Mouse (Mus musculus) thymus, adult 2 months (tissue): ENCODE results near the gene Chsy1. TPM values are rescaled to one million over a fixed set of nuclear protein-coding genes. Genes with fewer than 3 reads are reported as not detected.

Experiments
- DNase-seq: peaks from one replicate; pipeline ENCODE4 v3.0.0; 2021
- H3K27ac ChIP-seq: fragments of 200-500 bp; 2 replicates; pipeline ENCODE4 v1.5.1; 2012; ENCODE audit warnings: low read length, control low read depth; ENCODE audit not compliant: control insufficient read depth, insufficient read depth
- H3K27me3 ChIP-seq: fragments of 200-500 bp; 2 replicates; pipeline ENCODE4 v1.6.1; 2012; ENCODE audit warnings: mild to moderate bottlenecking, low read length, moderate library complexity, mixed read lengths; ENCODE audit not compliant: control insufficient read depth, insufficient read depth
- H3K36me3 ChIP-seq: fragments of 200-500 bp; 2 replicates; pipeline ENCODE4 v1.6.1; 2012; ENCODE audit warnings: mild to moderate bottlenecking, low read length, moderate library complexity; ENCODE audit not compliant: control insufficient read depth, insufficient read depth
- H3K4me1 ChIP-seq: fragments of 200-500 bp; replicated peaks from 2 replicates; pipeline ENCODE4 v1.6.1; 2012; ENCODE audit warnings: low read length; ENCODE audit not compliant: control insufficient read depth, insufficient read depth
- H3K4me3 ChIP-seq: fragments of 200-500 bp; 2 replicates; pipeline ENCODE4 v1.5.1; 2012; ENCODE audit warnings: mild to moderate bottlenecking, low read length, control low read depth, moderate library complexity; ENCODE audit not compliant: control insufficient read depth, insufficient read depth
- CTCF ChIP-seq: fragments of 200-500 bp; IDR thresholded peaks from 2 replicates; pipeline ENCODE4 v1.5.1; 2012; ENCODE audit warnings: mild to moderate bottlenecking, control low read depth, low read length, moderate library complexity, borderline replicate concordance; ENCODE audit not compliant: control insufficient read depth, poor library complexity, insufficient read depth; ENCODE audit errors: extremely low read depth
- POLR2A ChIP-seq: fragments of 200-500 bp; IDR thresholded peaks from 2 replicates; pipeline ENCODE4 v1.6.1; 2012; ENCODE audit warnings: mild to moderate bottlenecking, low read length, control low read depth, moderate library complexity; ENCODE audit not compliant: control insufficient read depth, poor library complexity, insufficient read depth; ENCODE audit errors: extremely low read depth
- WGBS: fragments of 180-500 bp; shearing (Covaris S2); methylation state at CpG from one replicate; pipeline ENCODE4 v1.1.7; 2018; 5-methylcytosine and 5-hydroxymethylcytosine counted together
- polyA plus RNA-seq: library from polyadenylated mRNA; depleted of rRNA; stranded (reverse); fragments of >200 nt; gene quantifications from 2 replicates; pipeline ENCODE4 v1.2.3, GENCODE M21; 2012

Chsy1 gene
- polyA plus RNA-seq, 1 experiment = 6.6 TPM

DNA sequence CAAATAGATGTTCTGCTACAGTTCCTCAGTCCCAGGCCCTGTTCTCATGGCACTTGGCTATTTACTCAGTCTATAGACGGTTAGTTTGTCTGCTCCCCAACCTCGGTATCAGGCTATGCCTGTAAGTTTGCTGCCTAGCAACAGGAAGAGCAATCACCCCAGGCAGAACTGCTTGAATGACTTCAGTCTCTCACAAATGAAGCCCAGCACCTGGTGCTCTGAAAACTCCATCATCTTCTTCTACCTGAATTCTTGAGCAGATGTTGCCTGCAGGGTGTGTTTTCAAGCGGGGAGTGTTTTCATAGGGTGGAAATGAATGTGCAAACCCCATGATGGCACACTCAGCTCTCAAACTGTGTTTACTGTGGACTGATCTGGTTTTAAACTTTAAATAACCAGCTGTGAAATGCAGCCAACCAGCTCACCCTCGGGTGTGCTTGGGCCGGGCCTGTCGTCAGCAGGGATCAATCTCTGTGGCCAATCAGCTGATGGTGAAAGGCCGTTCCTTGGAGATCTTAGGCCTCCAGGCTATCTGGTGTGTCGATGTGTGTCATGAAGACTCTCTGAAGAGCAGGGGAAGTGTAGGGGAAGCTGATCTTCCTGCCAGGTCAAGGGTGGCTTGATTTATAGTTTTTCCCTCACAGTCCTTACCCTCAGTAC lies 91.6 kb downstream of the Chsy1 start:
- Histone ChIP-seq H3K4me3 (no peak overlapping the region), H3K27me3 (no peaks in the 10 kb centered on the region), H3K4me1 (peaks cover 27% of the 10 kb centered on the region), H3K27ac (no peak overlapping the region), H3K36me3 (no peaks in the 10 kb centered on the region)
- no peak for TF ChIP-seq CTCF
- no peak for TF ChIP-seq POLR2A
- WGBS = 45% methylated on average over 8 of the region's 8 CpGs
- no peak for DNase-seq

DNA sequence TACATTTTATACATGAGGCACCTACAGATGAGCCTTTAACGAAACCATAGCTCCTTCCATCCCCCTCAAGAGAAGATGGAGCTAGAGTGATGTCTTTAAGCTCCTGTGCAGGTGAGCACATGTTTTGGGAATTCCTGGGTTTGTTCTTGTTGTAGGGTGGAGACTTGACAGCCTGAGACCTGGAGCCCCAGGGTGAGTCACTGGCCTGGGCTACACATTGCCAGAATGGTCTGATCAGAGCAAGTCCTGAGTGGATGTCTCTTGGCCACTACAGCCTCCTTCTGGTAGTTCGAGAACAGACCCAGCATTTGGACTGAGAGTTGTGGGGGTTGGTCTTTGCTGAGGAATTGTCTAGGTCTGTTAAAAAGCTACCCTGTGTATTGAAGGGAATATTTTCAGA lies 92.3 kb downstream of the Chsy1 start:
- Histone ChIP-seq H3K27me3 (no peaks in the 10 kb centered on the region), H3K36me3 (no peaks in the 10 kb centered on the region), H3K27ac (no peak overlapping the region), H3K4me3 (no peak overlapping the region), H3K4me1 (peaks cover 24% of the 10 kb centered on the region)
- no peak for DNase-seq
- 98% methylated on average over 2 of the region's 2 CpGs for WGBS
- TF ChIP-seq POLR2A (no peak), CTCF (no peak)

DNA sequence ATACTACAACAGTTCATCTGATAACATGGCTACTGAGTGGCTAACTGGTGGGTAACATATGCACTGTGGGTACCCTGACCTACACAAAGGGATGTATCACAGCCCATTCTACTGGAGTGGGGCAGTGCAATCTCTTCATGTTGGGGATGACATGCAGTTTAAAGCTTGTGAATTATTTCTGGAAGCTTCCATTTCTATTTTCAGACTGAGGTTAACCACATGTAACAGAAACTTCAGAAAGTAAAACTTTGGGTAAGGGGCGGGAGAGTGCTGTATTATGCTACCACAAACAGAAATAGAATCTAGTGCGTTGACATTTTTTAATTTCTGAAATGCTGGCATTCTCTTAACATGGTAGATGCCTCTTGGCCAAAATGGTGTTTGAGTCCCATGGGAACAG lies 100.6 kb downstream of the Chsy1 start:
- no peaks in the 10 kb centered on the region for H3K36me3 ChIP-seq
- 4% methylated on average over 2 of the region's 2 CpGs for WGBS
- TF ChIP-seq POLR2A (no peak), CTCF (no peak)
- H3K27ac ChIP-seq = no peak overlapping the region
- no peak overlapping the region for H3K4me3 ChIP-seq
- peaks cover 19% of the 10 kb centered on the region for H3K4me1 ChIP-seq
- no peaks in the 10 kb centered on the region for H3K27me3 ChIP-seq
- DNase-seq = no peak

DNA sequence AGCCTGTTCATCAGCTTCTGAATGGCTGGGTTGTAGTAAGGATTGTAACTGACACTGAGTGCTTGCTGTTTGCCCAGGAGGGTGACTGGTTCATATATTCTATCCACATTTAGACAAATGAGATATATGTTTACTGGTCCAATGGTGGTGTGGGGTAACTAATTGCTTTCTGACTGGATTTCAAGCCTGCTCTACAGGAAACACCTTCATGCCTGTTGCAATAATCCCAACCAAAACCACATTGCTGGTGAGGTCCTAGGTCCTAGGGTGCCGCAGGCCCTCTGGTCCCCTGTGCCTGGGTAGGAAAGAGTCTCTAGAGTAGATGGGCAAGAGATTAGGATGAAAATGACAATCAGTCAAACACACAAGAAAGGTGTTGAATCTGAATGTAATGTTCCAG lies 103.6 kb downstream of the Chsy1 start:
- H3K4me1 ChIP-seq = peaks cover 20% of the 10 kb centered on the region
- no peak for DNase-seq
- no peaks in the 10 kb centered on the region for H3K27me3 ChIP-seq
- H3K4me3 ChIP-seq = no peak overlapping the region
- WGBS = 48% methylated on average over 1 of the region's 1 CpGs
- no peak overlapping the region for H3K27ac ChIP-seq
- TF ChIP-seq CTCF (no peak), POLR2A (no peak)
- H3K36me3 ChIP-seq = no peaks in the 10 kb centered on the region

DNA sequence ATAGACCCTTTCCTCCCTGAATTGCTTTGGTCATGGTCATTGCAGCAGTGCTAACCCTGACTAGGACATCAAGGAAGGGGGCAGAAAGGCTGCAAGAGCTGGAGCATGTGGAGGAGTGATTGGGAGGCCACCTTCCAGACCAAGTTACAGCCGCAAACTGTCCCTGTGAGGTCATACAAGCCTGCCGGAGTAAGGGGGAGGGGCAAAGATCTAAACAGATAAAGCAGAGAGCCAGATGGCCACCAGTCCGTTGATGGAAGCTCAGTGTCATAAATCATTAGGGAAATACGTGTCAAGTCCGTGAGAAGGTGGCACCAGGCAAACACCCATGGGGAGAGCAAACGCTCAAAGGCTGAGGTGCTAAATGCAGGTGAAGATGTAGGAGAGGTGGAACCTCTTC lies 105.2 kb downstream of the Chsy1 start:
- TF ChIP-seq POLR2A = no peak
- TF ChIP-seq CTCF = no peak
- Histone ChIP-seq H3K27me3 (no peaks in the 10 kb centered on the region), H3K36me3 (no peaks in the 10 kb centered on the region), H3K4me1 (peaks cover 31% of the 10 kb centered on the region), H3K27ac (no peak overlapping the region), H3K4me3 (no peak overlapping the region)
- DNase-seq = no peak
- WGBS = 85% methylated on average over 6 of the region's 6 CpGs

DNA sequence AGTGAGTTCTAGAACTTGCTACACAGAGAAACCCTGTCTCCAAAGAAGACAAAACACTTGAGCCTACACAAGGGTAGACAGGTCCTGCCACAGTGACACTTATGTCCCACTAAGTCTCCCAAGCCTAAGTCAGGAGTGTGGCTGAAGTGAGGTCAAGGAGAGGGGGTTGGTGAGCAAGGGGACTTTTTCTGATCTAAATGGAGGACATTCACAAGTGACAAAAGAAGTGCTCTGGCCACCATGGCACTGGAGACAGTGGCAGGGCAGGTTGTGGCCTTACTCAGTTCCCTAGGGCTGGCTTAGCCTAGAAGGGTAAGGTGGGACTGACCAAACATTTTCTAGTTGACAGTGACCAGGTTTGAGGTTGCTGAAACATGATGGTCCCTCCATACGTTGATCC lies 106.6 kb downstream of the Chsy1 start:
- no peak for TF ChIP-seq POLR2A
- TF ChIP-seq CTCF = no peak
- H3K27ac ChIP-seq = no peak overlapping the region
- no peak overlapping the region for H3K4me3 ChIP-seq
- no peaks in the 10 kb centered on the region for H3K27me3 ChIP-seq
- no peak for DNase-seq
- no peaks in the 10 kb centered on the region for H3K36me3 ChIP-seq
- peaks cover 31% of the 10 kb centered on the region for H3K4me1 ChIP-seq
- 81% methylated on average over 1 of the region's 1 CpGs for WGBS

- Histone ChIP-seq H3K4me3 (no peak overlapping the region), H3K4me1 (peaks cover 25% of the 10 kb centered on the region), H3K27ac (no peak overlapping the region), H3K27me3 (no peaks in the 10 kb centered on the region), H3K36me3 (no peaks in the 10 kb centered on the region)
- DNase-seq = no peak
- WGBS = 92% methylated on average over 7 of the region's 7 CpGs
- TF ChIP-seq POLR2A (no peak), CTCF (no peak)
These were observed 107.7 kb downstream of the Chsy1 start for GRCm38 (mm10) chr7:66217011-66217410.
